Mouse (Mus musculus) kidney, embryonic 16.5 days (tissue): ENCODE data around the gene Hoxa10. TPM values are rescaled to one million over a fixed set of nuclear protein-coding genes. Genes with fewer than 3 reads are reported as not detected.
A peak's percentile ranks its signal among the peaks of the same experiment; 100 is the strongest.

Experiments used
- ATAC-seq: fragments of 200-750 bp; cut with Nextera tagmentation; 2 replicates; pipeline ENCODE4 v1.8.0; 2017; ENCODE audit warnings: moderate TSS enrichment; ENCODE audit not compliant: low FRiP score, low TSS enrichment
- H3K27ac ChIP-seq: fragments of 300-500 bp; sonication (generic); 2 replicates; pipeline ENCODE4 v1.5.1; 2014; ENCODE audit warnings: low read length
- H3K27me3 ChIP-seq: fragments of 300-500 bp; sonication (generic); 2 replicates; pipeline ENCODE4 v1.6.1; 2014; ENCODE audit warnings: low read length, control low read depth, mixed read lengths; ENCODE audit not compliant: insufficient read depth
- H3K36me3 ChIP-seq: fragments of 300-500 bp; sonication (generic); 2 replicates; pipeline ENCODE4 v1.6.1; 2014; ENCODE audit warnings: low read length, control low read depth, mixed read lengths; ENCODE audit not compliant: insufficient read depth
- H3K4me1 ChIP-seq: fragments of 300-500 bp; sonication (generic); 2 replicates; pipeline ENCODE4 v1.6.1; 2014; ENCODE audit warnings: low read length, control low read depth, mixed read lengths; ENCODE audit not compliant: insufficient read depth
- H3K4me2 ChIP-seq: fragments of 300-500 bp; sonication (generic); replicated peaks from 2 replicates; pipeline ENCODE4 v1.6.1; 2014; ENCODE audit warnings: low read depth, low read length
- H3K4me3 ChIP-seq: fragments of 300-500 bp; sonication (generic); 2 replicates; pipeline ENCODE4 v1.5.1; 2014; ENCODE audit warnings: mild to moderate bottlenecking, low read length
- H3K9ac ChIP-seq: fragments of 300-500 bp; sonication (generic); replicated peaks from 2 replicates; pipeline ENCODE4 v1.6.1; 2014; ENCODE audit warnings: low read length
- H3K9me3 ChIP-seq: fragments of 300-500 bp; sonication (generic); 2 replicates; pipeline ENCODE4 v1.6.1; 2016; ENCODE audit warnings: low read length, control low read depth
- WGBS: fragments of 180-500 bp; shearing (Covaris S2); extraction: QIAGEN DNeasy Blood & Tissue Kit; methylation state at CpG from one replicate; pipeline ENCODE4 v1.1.7; 2014; 5-methylcytosine and 5-hydroxymethylcytosine counted together
- polyA plus RNA-seq: library from polyadenylated mRNA; unstranded; fragments of >200 nt; fragmentation: Nextera tagmentation; extraction: Ambion mirVana; gene quantifications from 2 replicates; pipeline ENCODE4 v1.2.1, GENCODE M21; 2015

Gene Hoxa10
- 147 and 154 TPM in 2 replicates for polyA plus RNA-seq

GRCm38 (mm10) chr6:52240389-52241000 is at the start of gene Hoxa10:
TSS of gene Hoxa10 (minus strand) at chr6:52240854.
- Histone ChIP-seq H3K9ac (peak within 1 kb of the TSS; percentile 98), H3K27ac (peak within 1 kb of the TSS; percentile 99), H3K4me1 (peaks cover 38% of the 10 kb centered on the region), H3K27me3 (0 out of 2 replicates have a peak, but pooled peaks cover 3% of the 10 kb centered on the region), H3K4me2 (peak within 1 kb of the TSS; percentile 84), H3K9me3 (no peaks in the 10 kb centered on the region), H3K36me3 (no peaks in the 10 kb centered on the region; the same call in 1 of the 2 replicates), H3K4me3 (peak within 1 kb of the TSS; percentile 83)
- peak; percentile 74 for ATAC-seq
- whole genome bisulfite sequencing, result under 1% methylated on average over 35 of the region's 35 CpGs

DNA sequence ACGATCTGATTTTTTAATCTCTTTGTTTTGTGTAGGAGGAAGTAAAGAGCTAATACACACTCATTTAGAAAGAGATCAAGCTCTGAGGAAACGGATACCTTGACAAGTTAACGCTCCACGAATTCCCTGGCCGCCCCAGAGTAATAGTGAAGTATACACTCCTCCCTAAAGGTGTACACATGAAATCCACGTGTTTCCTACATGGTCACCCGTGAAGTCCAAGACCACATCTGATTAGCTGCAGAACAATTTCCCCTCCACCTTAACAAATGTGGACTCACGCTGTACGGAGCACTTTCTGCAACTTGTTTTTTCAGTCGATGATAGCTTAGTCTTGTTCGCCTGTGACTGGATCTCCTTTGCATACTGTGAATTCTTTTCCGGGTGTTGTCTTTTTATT is 49.5 kb upstream of the Hoxa10 start:
- H3K27ac ChIP-seq, result no peak overlapping the region
- ATAC-seq, result no peak
- H3K4me3 ChIP-seq, result no peak overlapping the region
- peaks cover 54% of the 10 kb centered on the region for H3K27me3 ChIP-seq
- H3K4me2 ChIP-seq, result no peak overlapping the region; the same call in 1 of the 2 replicates
- no peaks in the 10 kb centered on the region for H3K36me3 ChIP-seq
- H3K4me1 ChIP-seq, result peaks cover 9% of the 10 kb centered on the region
- no peaks in the 10 kb centered on the region for H3K9me3 ChIP-seq
- 4% methylated on average over 12 of the region's 12 CpGs for WGBS
- H3K9ac ChIP-seq, result no peak overlapping the region

DNA sequence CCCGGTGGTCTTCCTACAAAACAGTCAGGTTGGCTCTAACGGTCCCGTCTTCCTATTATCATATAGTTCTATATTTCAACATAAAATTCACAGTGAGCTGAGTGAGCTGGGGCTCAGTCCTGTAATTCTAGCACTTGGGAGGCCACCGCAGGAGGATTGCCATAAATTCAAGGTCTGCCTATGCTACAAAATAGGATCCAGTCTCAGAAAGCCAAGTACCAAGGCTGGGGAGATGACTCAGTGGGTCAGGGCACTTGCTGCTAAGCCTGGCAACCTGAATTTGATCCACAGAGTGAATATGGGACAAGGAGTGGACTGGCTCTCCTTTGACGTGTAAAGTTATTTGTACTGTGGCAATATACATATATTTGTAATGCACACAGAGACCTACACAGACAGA is 43.2 kb upstream of the Hoxa10 start:
- H3K4me3 ChIP-seq, result no peak overlapping the region
- peaks cover 14% of the 10 kb centered on the region for H3K27me3 ChIP-seq
- H3K9me3 ChIP-seq, result no peaks in the 10 kb centered on the region
- H3K4me2 ChIP-seq, result no peak overlapping the region
- no peaks in the 10 kb centered on the region for H3K4me1 ChIP-seq
- no peak overlapping the region for H3K27ac ChIP-seq
- no peak for ATAC-seq
- H3K9ac ChIP-seq, result no peak overlapping the region
- 65% methylated on average over 5 of the region's 5 CpGs for WGBS
- no peaks in the 10 kb centered on the region for H3K36me3 ChIP-seq

- Histone ChIP-seq H3K36me3 (no peaks in the 10 kb centered on the region), H3K9ac (no peak overlapping the region), H3K9me3 (no peaks in the 10 kb centered on the region), H3K4me2 (no peak overlapping the region), H3K27ac (no peak overlapping the region), H3K4me1 (no peaks in the 10 kb centered on the region), H3K27me3 (peaks cover 26% of the 10 kb centered on the region), H3K4me3 (no peak overlapping the region)
- WGBS, result 23% methylated on average over 12 of the region's 12 CpGs
- ATAC-seq, result no peak
These were observed 40.4 kb upstream of the Hoxa10 start for GRCm38 (mm10) chr6:52281084-52281483.

- no peak overlapping the region for H3K9ac ChIP-seq
- no peak for ATAC-seq
- H3K27ac ChIP-seq, result no peak overlapping the region
- no peaks in the 10 kb centered on the region for H3K4me1 ChIP-seq
- H3K4me2 ChIP-seq, result no peak overlapping the region
- peaks cover 66% of the 10 kb centered on the region for H3K27me3 ChIP-seq
- 4% methylated on average over 5 of the region's 5 CpGs for WGBS
- no peak overlapping the region for H3K4me3 ChIP-seq
- H3K36me3 ChIP-seq, result no peaks in the 10 kb centered on the region
- no peaks in the 10 kb centered on the region for H3K9me3 ChIP-seq
These were observed 36.3 kb upstream of the Hoxa10 start for GRCm38 (mm10) chr6:52276920-52277319.

DNA sequence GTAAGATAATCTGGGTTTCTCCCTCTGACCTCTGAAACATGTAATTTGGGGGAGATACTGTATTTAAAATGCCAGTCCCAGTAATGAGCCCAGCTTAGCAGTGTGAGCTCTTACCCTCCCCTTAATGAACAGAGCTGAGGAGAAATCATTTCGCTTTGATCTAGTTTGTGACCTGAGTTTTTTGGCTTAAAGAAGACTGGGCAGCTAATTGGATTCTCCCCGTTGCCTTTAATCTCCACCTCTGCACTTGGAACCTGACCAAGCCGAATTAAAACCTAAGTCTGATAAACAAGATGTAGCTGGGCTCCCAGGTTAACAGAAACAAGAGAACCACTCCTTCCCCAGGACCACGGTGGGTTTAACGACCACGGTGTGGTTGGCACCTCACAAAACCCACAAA is 35.7 kb upstream of the Hoxa10 start:
- H3K4me3 ChIP-seq, result no peak overlapping the region
- ATAC-seq, result no peak
- H3K9ac ChIP-seq, result no peak overlapping the region
- WGBS, result 5% methylated on average over 6 of the region's 6 CpGs
- no peaks in the 10 kb centered on the region for H3K9me3 ChIP-seq
- no peaks in the 10 kb centered on the region for H3K4me1 ChIP-seq
- no peak overlapping the region for H3K27ac ChIP-seq
- no peak overlapping the region for H3K4me2 ChIP-seq
- no peaks in the 10 kb centered on the region for H3K36me3 ChIP-seq
- H3K27me3 ChIP-seq, result peaks cover 71% of the 10 kb centered on the region

GRCm38 (mm10) chr6:52275563-52276280 is 35.1 kb upstream of the Hoxa10 start:
- no peaks in the 10 kb centered on the region for H3K9me3 ChIP-seq
- no peak overlapping the region for H3K27ac ChIP-seq
- ATAC-seq, result no peak
- H3K9ac ChIP-seq, result no peak overlapping the region
- H3K27me3 ChIP-seq, result peaks cover 73% of the 10 kb centered on the region
- H3K4me3 ChIP-seq, result no peak overlapping the region
- no peaks in the 10 kb centered on the region for H3K36me3 ChIP-seq
- WGBS, result 14% methylated on average over 8 of the region's 8 CpGs
- no peak overlapping the region for H3K4me2 ChIP-seq
- 0 out of 2 replicates have a peak, but pooled peaks cover 2% of the 10 kb centered on the region for H3K4me1 ChIP-seq

GRCm38 (mm10) chr6:52274576-52274975 is 33.9 kb upstream of the Hoxa10 start:
- Histone ChIP-seq H3K9me3 (no peaks in the 10 kb centered on the region), H3K27ac (no peak overlapping the region), H3K4me2 (no peak overlapping the region), H3K4me3 (no peak overlapping the region), H3K9ac (no peak overlapping the region), H3K27me3 (peaks cover 84% of the 10 kb centered on the region), H3K36me3 (no peaks in the 10 kb centered on the region), H3K4me1 (0 out of 2 replicates have a peak, but pooled peaks cover 6% of the 10 kb centered on the region)
- ATAC-seq, result no peak
- WGBS, result 4% methylated on average over 11 of the region's 11 CpGs

DNA sequence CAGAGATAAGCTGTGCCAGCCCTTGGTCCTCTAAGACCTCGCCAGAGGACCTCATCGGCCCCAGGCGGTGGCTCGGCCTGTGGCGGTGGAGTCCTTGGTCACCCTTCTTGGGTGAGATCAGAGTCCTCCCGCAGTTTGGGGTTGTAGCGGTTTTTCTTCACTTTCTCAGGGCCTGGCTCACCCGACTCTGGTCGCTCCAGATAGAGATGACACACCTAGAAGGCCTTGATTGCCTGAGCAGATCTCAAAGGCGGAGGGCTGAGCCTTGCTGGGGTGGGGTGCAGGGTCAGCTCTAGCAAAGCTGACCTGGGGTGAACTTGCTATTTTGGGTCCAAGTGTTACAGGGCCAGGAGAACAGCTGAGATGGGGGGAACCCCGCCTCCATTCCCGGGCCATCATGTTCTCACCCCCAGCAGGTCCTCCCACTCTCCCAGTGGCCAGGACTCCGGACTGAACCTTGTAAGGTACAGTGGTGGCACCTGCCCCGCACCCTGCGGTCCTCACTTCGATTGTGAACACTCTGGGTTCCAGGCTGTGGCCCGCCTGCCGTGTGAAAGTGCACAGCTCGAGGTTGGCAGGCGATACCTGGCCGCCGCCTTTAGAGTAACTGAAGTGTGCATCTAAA is 33.1 kb upstream of the Hoxa10 start:
- 4% methylated on average over 22 of the region's 22 CpGs for WGBS
- H3K27ac ChIP-seq, result no peak overlapping the region
- no peaks in the 10 kb centered on the region for H3K9me3 ChIP-seq
- peaks cover 92% of the 10 kb centered on the region for H3K27me3 ChIP-seq
- H3K4me1 ChIP-seq, result 0 out of 2 replicates have a peak, but pooled peaks cover 6% of the 10 kb centered on the region
- H3K4me3 ChIP-seq, result no peak overlapping the region
- no peak overlapping the region for H3K9ac ChIP-seq
- no peak for ATAC-seq
- no peak overlapping the region for H3K4me2 ChIP-seq
- no peaks in the 10 kb centered on the region for H3K36me3 ChIP-seq
